Mouse (Mus musculus) v-Abl transformed pro-B cells (cell line): ENCODE measurements around the gene Adgrv1.

Experiments used
- in situ Hi-C, 2 experiments: fragments of 400-800 bp; cut with MboI; formaldehyde crosslinking; loops; one replicate each; pipeline ENCODE4 v1.15.1; 2025; ENCODE audit not compliant: unreplicated experiment in 2 of 2

Adgrv1 gene

DNA sequence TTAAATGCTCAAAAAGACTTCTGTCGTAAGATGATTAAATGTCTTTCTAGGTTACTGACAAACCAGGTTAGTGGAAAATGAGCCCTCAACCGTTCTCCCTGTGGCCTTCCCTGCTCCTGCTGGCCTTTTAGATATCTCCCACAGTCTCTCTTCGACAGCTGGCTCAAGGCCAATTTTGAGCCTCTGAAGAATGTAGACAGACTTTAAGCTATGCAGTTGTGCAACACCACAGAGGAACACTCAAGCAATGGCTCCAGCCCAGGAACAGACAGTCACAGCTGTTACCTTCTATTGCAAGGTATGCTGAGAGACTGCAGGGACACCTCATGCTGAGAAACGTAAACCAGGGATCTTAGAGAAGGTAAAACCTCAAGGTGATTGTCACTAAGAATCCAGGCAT, 529.2 kb downstream of the Adgrv1 start:
- in situ Hi-C loops = no loop called here

DNA sequence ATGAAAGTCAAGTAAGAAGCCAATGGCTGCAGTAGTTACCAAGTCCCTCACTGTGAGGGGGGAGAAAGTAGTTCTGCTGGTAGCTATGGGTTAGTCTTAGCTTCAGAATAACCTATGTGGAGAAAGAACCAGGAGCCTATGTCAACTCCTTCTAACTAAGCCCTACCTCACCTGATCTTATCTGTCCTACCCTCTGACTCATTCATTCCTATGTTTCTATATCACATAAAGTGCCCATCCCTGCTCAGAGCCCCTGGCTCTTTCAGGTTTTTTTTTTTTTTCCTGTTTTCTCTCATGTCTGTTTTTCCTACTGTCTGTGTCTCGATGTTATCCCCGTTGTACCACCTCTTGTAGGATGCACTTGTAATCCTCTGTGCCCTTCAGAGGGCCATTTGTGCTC, 536.5 kb downstream of the Adgrv1 start:
- in situ Hi-C loops = no loop called here

DNA sequence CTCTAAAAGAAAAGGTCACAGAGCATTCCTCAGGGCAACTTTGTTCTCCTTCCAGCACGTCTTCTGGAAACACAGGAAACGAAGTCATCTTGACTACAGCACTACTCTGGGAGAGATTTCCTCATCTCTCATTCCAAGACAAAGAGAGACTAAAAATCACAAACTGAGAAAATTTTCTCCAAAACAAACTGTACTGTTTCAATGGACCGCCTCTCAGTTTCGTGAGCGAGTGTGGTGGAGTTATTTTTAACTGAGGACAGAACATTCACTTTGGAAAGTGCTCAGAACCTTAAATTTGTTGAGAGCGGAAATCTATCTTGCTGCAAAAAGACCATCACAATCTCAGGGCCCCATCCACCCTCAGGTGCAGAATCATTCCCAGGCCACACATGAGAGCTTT, 538.4 kb downstream of the Adgrv1 start:
- in situ Hi-C loops = no loop called here

DNA sequence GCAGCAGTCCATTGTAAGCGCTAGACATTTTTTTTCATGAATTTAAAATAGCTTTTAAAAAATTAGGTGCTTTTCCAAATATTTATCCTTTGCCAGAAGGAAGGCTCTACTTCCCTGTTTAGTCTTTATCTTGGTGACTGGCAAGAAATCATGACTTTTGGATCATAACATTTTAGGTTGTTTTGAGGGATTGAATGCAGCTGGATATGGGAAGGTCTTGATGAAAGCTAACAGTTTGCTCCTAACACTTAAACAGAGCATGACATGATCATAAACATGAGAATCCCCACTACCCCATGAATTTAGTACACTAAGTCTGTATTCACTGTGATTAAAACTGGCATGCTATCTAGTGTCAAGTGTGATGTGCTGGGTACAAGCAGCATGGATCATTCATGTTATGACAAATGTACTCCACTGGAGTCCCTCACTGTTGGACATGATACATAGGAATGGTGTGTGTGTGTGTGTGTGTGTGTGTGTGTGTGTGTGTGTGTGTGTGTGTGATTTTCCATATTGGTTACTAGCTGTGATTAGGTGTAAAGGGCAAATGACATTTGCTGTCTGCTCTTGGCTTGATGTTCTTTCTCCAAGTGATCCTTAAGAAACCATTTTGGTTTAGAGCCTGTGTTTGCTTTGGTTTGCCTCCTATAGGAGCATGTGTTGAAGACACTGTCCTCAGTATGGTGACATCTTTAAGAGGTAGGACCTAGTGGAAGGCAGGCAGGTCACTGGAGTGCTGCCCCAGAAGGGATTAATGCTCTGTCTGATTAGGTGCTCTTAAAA, 542.7 kb downstream of the Adgrv1 start:
- in situ Hi-C loops = no loop called here

DNA sequence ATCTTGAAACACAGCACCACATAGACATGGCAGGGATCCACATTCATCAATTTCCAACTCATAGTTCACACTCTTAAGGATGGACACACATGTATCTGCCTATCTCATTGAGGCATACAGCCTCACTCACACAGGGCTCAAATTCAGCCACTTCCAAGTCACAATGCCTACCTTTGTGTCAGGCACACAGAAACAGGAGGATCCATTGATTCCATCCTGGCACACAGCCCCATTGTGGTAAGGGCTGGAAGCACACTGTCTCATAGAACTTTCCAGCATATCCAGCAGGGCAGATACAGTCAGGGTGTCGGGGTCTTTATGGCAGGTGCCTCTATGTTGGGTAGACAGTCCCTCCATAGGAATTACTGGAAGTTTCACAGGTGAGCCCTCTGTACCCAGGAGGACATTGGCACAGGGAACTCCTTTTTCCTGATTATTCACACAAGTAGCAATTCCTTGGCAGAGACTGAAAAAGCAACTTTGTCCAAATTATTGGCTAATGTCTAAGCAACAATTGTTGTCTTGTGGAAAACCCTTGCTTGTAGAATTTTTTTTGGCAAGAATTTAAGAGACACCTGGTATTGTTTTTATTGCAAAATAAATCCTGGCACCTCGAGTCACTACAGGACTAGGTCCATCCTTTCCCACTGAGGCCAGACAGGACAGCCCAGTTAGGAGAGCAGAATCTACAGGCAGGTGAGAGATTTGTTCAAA, 545.8 kb downstream of the Adgrv1 start:
- in situ Hi-C loops = no loop called here

DNA sequence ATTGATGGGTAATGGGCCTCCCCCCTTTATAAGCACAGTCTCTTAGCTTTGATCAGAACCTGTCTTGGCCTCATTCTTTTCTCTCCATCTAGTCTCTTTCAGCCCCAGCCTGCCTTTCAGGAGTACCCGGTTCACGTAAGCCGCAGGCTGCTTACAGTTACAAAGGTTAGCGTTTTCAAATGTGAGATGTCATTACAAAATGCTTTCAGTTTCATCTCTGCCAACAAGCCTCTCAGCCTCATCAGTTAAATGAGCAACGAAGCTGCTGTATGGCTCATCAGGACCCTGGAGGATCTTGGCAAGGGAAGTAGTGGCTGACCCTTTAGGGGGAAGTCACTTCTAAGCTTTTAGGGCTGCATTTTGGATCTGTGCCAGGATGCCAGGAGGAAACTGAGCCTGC, 560.7 kb downstream of the Adgrv1 start:
- in situ Hi-C loops = no loop called here

DNA sequence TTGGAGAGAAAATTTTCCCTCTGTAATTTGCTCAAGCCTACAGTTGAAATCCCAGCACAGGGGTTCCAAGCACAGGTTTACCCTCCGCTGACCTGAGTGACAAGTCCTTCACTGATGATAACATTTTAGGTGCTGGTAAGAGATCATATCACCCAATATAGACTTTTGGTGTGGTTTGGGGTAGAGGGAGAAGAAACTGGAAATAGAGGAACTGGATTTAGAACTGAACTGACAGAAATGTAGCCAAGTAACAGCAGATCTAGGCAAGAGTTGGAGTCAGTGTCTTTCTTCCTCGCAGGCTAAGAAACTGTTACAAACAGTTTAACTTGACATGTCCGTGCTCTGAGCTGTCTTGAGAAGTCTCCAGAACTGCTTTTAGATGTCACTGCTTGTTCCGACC, 581.5 kb downstream of the Adgrv1 start:
- in situ Hi-C loops = no loop called here

DNA sequence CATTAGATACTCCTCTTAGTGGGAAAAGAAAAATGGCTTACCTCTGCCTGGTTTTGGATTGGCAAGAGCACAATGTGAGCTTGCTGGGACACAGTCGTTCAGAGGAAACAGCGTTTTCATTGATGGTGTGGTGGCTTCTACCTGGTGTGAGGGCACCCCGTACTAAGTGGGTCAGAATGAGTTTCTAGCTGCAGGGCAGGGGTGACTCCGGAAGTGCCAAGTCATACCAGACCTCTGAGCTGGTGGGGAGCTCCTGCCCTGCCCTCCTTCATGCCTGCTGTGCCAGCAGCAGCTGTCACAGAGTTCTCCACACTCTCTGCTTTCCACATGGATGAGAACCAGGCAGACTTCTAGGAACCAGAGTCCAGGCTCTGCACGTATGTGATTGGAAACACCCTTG, 582.0 kb downstream of the Adgrv1 start:
- in situ Hi-C loops = no loop called here

DNA sequence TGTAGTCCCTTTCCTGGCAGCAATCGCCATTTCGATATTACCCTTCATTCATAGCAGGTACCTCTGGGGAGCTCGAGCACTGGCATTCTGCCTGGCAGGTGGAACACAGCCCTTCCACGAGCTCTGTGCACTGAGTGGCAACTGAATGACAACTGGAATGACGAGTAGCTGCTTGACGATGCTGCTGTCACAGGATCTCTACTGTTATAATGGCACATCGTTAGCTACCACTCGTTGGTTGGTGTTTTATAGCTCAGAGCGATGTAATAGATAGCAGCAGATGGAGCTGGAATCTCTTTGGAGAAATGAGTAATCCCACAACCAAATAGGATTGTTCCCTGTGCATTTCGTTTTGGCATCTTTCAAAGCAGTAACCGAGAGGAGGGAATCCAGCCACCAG, 587.6 kb downstream of the Adgrv1 start:
- in situ Hi-C loops = no loop called here
